Mouse (Mus musculus): Measurements from ENCODE around the gene Dnaja1. TPM values are rescaled to one million over a fixed set of nuclear protein-coding genes. Genes with fewer than 3 reads are reported as not detected.

The Dnaja1 gene
- total RNA-seq (2023) = 100 to 1,000 TPM; 410 to 472 TPM

DNA sequence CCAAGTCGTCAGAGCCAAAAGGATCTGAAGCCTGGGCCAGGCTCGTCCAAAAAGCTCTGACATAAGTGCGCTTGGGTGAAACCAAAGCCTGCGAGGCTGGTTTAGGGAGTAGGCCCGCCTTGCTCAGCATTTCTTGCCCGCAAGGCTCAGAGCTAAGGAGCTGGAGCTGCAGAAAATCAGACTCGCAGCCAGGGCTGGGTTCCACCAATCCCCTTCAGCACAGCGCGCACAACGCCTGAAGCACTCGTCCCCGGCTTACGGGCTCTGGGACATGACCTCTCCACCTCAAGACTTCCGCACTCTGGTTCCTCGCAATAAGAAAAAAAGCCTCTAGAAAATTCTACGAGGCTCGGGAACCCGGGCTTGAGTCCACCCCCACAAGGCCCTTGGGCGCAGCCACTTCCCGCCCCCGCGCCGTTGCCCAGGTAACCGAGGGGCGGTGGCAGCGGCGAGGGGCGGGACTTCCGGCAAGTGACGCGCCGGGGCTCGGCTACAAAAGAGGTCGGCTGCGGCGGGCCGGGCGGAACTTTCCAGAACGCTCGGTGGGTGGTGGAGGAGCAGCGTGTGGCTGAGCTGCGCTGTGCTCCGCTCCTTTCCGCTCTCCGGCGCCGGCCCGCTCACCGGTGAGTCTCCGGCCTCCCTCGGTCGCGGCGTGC lies at the start of gene Dnaja1:
Gene Dnaja1, plus strand, starts transcription at position 140 of the 656 bp plus-strand sequence.

DNA sequence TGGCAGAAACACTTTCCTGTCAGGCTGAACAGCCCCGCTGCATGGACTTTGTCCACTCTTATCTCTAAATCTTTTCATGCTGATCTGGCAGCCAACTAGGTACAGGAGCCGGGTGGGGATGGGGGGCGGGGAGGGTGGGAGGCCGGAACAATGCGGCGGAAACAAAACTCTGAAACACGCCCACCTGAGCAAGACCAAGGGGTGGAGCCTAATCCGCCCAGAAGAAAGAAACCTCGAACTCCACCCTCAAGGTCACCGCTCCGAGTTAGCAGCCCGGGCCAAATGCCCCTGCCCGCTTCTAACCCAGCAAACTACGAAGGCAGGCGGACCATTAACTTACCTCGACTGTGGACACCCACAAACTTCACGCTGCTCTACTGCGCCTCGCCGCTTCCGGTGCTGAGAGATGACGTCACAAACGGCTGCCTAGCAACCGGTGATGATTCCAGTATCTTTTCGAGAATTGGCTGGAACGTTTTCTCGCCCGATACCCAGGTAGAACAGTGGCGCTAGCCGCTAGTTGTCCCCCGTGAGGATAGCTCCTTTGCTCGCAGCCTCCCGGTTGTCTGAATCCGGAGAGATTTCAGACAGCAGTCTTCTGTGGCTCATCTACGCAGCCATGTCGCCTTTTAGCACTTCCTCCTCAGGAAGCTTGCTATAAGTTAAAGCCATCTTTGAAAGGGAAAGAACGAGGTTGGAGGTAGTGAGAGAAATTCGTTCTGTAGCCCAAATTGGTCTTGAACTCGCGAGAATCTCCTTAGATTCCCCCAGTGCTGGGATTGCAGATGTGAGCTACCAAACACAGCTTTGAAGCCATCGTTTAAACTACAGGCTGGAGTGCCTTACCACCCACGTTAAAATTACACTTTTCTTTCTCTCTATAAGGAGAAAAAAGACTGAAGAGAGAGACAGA lies 18.9 kb upstream of the Dnaja1 start, which contains the start of gene Aptx:
Gene Aptx, minus strand, starts transcription at position 398 of the 913 bp plus-strand sequence.

DNA sequence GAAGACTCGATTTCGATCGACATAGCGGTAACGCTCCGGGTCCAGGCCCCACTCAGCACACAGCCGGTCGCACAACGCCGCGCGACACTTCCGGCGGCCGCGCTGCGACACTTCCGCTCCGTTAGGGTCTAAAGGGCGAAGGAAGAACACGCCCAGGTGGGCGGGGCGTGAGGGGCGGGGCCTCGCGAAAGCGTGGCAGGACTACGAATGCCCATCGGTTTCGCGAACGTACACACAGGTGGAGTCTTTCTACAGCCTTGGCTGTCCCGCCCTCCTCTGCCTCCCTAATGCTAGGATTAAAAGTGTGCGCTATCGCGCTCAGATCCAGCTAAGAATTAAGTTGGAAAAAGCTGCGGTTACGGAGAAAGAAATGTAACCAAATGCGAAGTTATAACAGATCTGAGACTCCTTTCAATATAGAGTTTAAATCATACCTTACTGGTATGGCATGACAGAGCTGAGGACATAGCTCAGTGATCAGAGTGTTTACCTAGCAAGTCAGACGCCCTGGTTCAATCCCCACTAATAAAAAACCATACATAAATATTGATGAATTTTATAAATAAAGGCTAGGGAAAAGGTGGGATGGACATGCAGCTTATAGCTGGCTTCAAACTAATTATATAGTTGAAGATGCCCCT lies 36.0 kb downstream of the Dnaja1 start, which contains the start of gene Smu1:
Gene Smu1, minus strand, starts transcription at position 144 of the 641 bp plus-strand sequence.

Other genes with a start within 250 kb of the Dnaja1 start
- not detected for gene Tmem215, start 250.0 kb upstream of the Dnaja1 start, total RNA-seq (2023)
- gene Aptx, start 19.0 kb upstream of the Dnaja1 start, total RNA-seq (2023) = 10 to 100 TPM; 25.3 to 26.3 TPM
- gene Smu1, start 35.8 kb downstream of the Dnaja1 start, total RNA-seq (2023) = 10 to 100 TPM; 67.6 to 78.7 TPM
- 10 to 100 TPM; 81.8 to 81.9 TPM for gene B4galt1, start 131.9 kb downstream of the Dnaja1 start, total RNA-seq (2023)
- not detected for gene Spink4, start 197.9 kb downstream of the Dnaja1 start, total RNA-seq (2023)
- gene Bag1, start 226.1 kb downstream of the Dnaja1 start, total RNA-seq (2023) = 10 to 100 TPM; 70.6 to 79.1 TPM
- 10 to 100 TPM; 28.3 to 36.3 TPM for gene Chmp5, start 226.3 kb downstream of the Dnaja1 start, total RNA-seq (2023)
- gene Nfx1, start 248.8 kb downstream of the Dnaja1 start, total RNA-seq (2023) = 10 to 100 TPM; 93.8 to 94.6 TPM

Data from T-cell, adult 66 days (primary cell).